Mouse (Mus musculus) myocyte (in vitro differentiated cells): ENCODE data around the gene 3110040M04Rik. TPM values are rescaled to one million over a fixed set of nuclear protein-coding genes. Genes with fewer than 3 reads are reported as not detected.
"Not testable (repeated sequence)": the region's sequence is repeated elsewhere in the genome, so short reads cannot be mapped to it uniquely, and the experiment has no call there.

Source experiments
- H3K27me3 ChIP-seq: one replicate; pipeline ENCODE4 v1.6.1; 2011; ENCODE audit not compliant: control insufficient read depth, insufficient read depth, insufficient read length
- H3K36me3 ChIP-seq: one replicate; pipeline ENCODE4 v1.6.1; 2011; ENCODE audit not compliant: control insufficient read depth, insufficient read depth
- H3K4me2 ChIP-seq: one replicate; pipeline ENCODE4 v1.6.1; 2011; ENCODE audit warnings: low read depth, control low read depth
- H3K4me3 ChIP-seq: one replicate; pipeline ENCODE4 v1.5.1; 2011; ENCODE audit warnings: mild to moderate bottlenecking, control low read depth, moderate library complexity
- H3K79me2 ChIP-seq: one replicate; pipeline ENCODE4 v1.6.1; 2011; ENCODE audit not compliant: control insufficient read depth, insufficient read depth
- H3ac ChIP-seq: one replicate; pipeline ENCODE4 v1.6.1; 2011; ENCODE audit not compliant: control insufficient read depth, insufficient read length
- CEBPB ChIP-seq: IDR thresholded peaks from 2 replicates; pipeline ENCODE4 v1.6.1; 2011; ENCODE audit warnings: mild to moderate bottlenecking, moderate library complexity; ENCODE audit not compliant: poor library complexity, insufficient read depth, severe bottlenecking
- E2F4 ChIP-seq: IDR thresholded peaks from one replicate; pipeline ENCODE4 v1.6.1; 2011; ENCODE audit warnings: mild to moderate bottlenecking, control low read depth, moderate library complexity; ENCODE audit not compliant: insufficient read depth
- MAX ChIP-seq: IDR thresholded peaks from one replicate; pipeline ENCODE4 v1.6.1; 2011; ENCODE audit warnings: low read depth, mild to moderate bottlenecking, control low read depth
- MYOD1 ChIP-seq, 3 experiments: IDR thresholded peaks; one replicate each; pipeline ENCODE4 v1.6.1; 2011; ENCODE audit warnings: control low read depth in 2 of 3, low read depth in 2 of 3, mild to moderate bottlenecking in 2 of 3, moderate library complexity in 1 of 3; ENCODE audit not compliant: insufficient read length in 2 of 3, control insufficient read depth in 1 of 3
- MYOG ChIP-seq, 3 experiments: IDR thresholded peaks; one replicate each; pipeline ENCODE4 v1.6.1; 2011; ENCODE audit warnings: control low read depth in 2 of 3, low read depth in 2 of 3, mild to moderate bottlenecking in 2 of 3; ENCODE audit not compliant: insufficient read length in 2 of 3, control insufficient read depth in 1 of 3, insufficient read depth in 1 of 3
- POLR2A ChIP-seq: IDR thresholded peaks from one replicate; pipeline ENCODE4 v1.6.1; 2011; ENCODE audit warnings: low read depth, mild to moderate bottlenecking, control low read depth, moderate library complexity; ENCODE audit not compliant: insufficient read length
- POLR2AphosphoS2 ChIP-seq: IDR thresholded peaks from one replicate; pipeline ENCODE4 v1.6.1; 2011; ENCODE audit warnings: low read depth, control low read depth; ENCODE audit not compliant: insufficient read length
- REST ChIP-seq: IDR thresholded peaks from one replicate; pipeline ENCODE4 v1.6.1; 2011; ENCODE audit warnings: mild to moderate bottlenecking, control low read depth, moderate library complexity; ENCODE audit not compliant: insufficient read depth, insufficient read length
- SRF ChIP-seq: IDR thresholded peaks from one replicate; pipeline ENCODE4 v1.6.1; 2011; ENCODE audit warnings: low read depth; ENCODE audit not compliant: control insufficient read depth, insufficient read length
- TCF12 ChIP-seq: IDR thresholded peaks from one replicate; pipeline ENCODE4 v1.6.1; 2011; ENCODE audit warnings: mild to moderate bottlenecking, control low read depth; ENCODE audit not compliant: poor library complexity, insufficient read depth, severe bottlenecking
- TCF3 ChIP-seq: IDR thresholded peaks from one replicate; pipeline ENCODE4 v1.6.1; 2011; ENCODE audit warnings: low read depth, control low read depth; ENCODE audit not compliant: insufficient read length
- USF1 ChIP-seq: IDR thresholded peaks from one replicate; pipeline ENCODE4 v1.6.1; 2011; ENCODE audit warnings: low read depth, mild to moderate bottlenecking, control low read depth, moderate library complexity
- polyA plus RNA-seq: library from polyadenylated mRNA; unstranded; fragments of >200 nt; fragmentation: generic; extraction: Trizol; gene quantifications from one replicate; pipeline ENCODE4 v1.2.1, GENCODE M21; 2012; ENCODE audit warnings: missing spikeins

The 3110040M04Rik gene
- polyA plus RNA-seq, 1 experiment = 0.30 TPM

DNA sequence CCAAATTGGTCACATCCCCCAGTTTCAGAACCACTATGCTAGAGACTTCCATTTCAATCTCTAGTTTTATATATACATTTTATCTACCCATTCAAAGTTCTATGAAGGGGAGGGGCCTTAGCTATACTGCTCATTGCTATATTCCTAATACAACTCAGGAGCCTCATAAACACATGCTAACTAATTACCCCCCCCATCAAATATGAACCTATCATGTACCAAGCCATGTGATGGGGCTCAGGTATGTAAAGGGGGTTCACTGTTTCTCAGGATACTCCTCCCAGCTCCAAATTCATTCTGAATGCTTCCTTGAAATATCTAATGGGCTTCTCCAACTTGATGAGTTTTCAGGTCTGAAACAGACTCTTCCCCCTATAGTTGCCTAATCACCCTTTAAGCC, 3.3 kb upstream of the 3110040M04Rik start:
- H3K4me2 ChIP-seq, H3K4me3 ChIP-seq, H3K27me3 ChIP-seq, H3K36me3 ChIP-seq, H3ac ChIP-seq, H3K79me2 ChIP-seq: not testable (repeated sequence)

DNA sequence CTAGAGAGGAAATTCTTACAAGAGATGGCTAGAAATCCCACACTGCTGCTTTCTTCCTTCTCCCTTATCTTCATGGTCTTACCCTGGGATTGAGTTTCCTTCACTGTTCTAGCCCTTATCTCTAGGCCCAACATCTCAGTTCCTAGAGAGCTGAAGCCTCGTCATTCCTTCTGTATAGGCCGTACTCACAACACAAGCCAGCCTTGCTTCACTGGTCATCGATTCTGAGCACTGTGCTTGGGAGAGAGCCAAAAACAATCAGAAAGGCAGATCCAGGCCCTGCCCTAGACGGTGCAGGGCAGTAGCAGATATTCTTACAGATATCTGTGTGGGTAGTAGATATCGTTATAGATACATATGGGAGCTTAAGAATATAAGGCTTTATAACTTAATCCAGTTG, 1.1 kb upstream of the 3110040M04Rik start:
- H3K4me2 ChIP-seq, H3ac ChIP-seq, H3K4me3 ChIP-seq, H3K36me3 ChIP-seq, H3K27me3 ChIP-seq, H3K79me2 ChIP-seq: not testable (repeated sequence)

DNA sequence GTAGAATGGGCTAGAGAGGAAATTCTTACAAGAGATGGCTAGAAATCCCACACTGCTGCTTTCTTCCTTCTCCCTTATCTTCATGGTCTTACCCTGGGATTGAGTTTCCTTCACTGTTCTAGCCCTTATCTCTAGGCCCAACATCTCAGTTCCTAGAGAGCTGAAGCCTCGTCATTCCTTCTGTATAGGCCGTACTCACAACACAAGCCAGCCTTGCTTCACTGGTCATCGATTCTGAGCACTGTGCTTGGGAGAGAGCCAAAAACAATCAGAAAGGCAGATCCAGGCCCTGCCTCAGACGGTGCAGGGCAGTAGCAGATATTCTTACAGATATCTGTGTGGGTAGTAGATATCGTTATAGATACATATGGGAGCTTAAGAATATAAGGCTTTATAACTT, 4.6 kb downstream of the 3110040M04Rik start:
- H3K36me3 ChIP-seq, H3K79me2 ChIP-seq, H3K4me2 ChIP-seq, H3ac ChIP-seq, H3K4me3 ChIP-seq, H3K27me3 ChIP-seq: not testable (repeated sequence)

DNA sequence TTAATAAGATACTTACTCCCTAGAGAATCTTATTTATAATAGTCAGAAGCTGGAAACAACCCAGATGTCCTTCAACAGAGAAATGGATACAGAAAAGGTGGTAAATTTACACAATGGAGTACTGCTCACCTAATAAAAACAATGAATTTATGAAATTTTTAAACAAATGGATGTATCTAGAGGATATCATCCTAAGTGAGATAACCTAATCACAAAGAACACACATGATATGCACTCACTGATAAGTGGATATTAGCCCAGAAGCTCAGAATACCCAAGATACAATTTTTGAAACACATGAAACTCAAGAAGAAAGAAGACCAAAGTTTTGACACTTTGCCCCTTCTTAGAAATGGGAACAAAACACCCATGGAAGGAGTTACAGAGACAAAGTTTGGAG, 5.0 kb downstream of the 3110040M04Rik start:
- not testable (repeated sequence) for H3ac ChIP-seq, H3K36me3 ChIP-seq, H3K79me2 ChIP-seq, H3K4me3 ChIP-seq, H3K4me2 ChIP-seq, H3K27me3 ChIP-seq

DNA sequence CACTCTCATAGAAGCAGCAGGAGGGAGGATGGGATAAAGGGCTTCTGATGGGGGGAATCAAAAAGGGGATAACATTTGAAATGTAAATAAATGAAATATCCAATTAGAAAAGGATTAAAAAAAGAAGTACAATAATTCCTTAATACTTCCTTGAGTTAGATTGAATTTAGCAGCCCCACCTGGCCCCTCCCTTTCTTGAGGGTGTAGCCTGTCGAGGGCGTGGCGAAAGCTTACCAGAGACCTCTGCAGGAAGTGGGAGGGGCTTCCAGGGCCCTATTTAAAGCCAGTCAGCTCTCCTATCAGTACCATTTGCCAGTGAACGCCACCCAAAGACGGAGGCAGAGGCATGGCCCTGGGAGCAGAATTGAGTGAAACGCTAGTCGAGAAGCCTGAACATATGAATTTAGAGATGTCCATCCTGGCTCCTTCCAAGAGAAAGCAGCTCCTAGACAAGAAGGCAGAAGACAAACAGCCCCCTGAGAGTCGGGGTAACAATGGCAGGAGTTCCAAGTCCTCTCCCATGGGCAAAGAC, 6.0 kb downstream of the 3110040M04Rik start, which contains the start of gene Gm47996:
TSS of gene Gm47996 (plus strand) at position 308 of the 532 bp plus-strand sequence.
- H3K79me2 ChIP-seq, H3K4me3 ChIP-seq, H3ac ChIP-seq, H3K4me2 ChIP-seq, H3K36me3 ChIP-seq, H3K27me3 ChIP-seq: not testable (repeated sequence)

DNA sequence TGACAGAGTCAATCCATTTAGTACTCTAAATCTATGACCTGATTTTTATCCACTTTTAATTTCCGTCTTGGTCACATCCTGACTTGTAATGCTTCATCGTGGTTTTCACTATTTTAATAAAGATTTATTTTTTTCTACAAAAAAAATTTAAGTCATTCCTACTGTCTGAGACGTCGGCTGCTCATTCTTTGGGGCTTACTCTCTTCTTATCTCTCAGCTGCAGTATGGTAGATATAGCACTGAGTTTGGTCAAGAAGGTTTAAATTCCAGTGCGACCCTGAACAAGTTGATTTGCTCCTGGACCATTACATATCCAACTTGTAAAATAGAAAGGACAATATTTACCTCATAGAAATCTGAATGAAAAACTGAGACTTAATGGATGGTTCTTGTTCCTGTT, 7.7 kb downstream of the 3110040M04Rik start:
- not testable (repeated sequence) for H3K4me2 ChIP-seq, H3K36me3 ChIP-seq, H3K79me2 ChIP-seq, H3K4me3 ChIP-seq, H3K27me3 ChIP-seq, H3ac ChIP-seq

DNA sequence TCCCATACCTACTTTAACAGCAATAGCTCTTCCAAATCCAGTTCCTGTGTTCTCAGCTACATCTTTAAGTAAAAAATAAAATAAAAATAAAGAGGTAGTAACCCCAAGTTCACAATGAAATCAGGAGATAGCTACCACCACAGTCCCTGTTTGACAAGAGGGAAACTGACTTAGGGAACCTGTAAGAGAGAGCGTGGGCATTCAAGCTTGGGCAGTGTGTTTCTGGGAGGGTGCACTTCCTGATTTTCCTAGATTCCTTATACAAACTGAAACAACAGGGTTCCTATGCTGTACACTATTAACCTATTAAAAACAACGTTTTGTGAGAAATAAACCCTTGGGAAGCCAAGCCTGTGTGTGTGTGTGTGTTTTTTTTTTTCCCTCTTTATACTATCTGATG, 10.9 kb downstream of the 3110040M04Rik start:
- Histone ChIP-seq H3ac (no peak overlapping the region), H3K27me3 (no peaks in the 10 kb centered on the region), H3K36me3 (no peaks in the 10 kb centered on the region), H3K4me2 (no peak overlapping the region), H3K79me2 (no peaks in the 10 kb centered on the region), H3K4me3 (no peak overlapping the region)
- TF ChIP-seq MYOD1 (IDR thresholded peaks at IDR 0.05; ENCODE audit: control insufficient read depth in 1 of 3, insufficient read length in 2 of 3, low read depth in 2 of 3) = no peak
- no peak for TF ChIP-seq SRF
- TF ChIP-seq POLR2AphosphoS2 = no peak
- no peak for TF ChIP-seq USF1
- TF ChIP-seq MYOG (IDR thresholded peaks at IDR 0.05; ENCODE audit: control insufficient read depth in 1 of 3, insufficient read depth in 1 of 3, insufficient read length in 2 of 3, low read depth in 2 of 3) = no peak
- no peak for TF ChIP-seq E2F4
- no peak for TF ChIP-seq REST
- TF ChIP-seq CEBPB = no peak
- no peak for TF ChIP-seq POLR2A
- TF ChIP-seq MAX = no peak
- no peak for TF ChIP-seq TCF12
- no peak for TF ChIP-seq TCF3
